Mouse (Mus musculus): Measurements from ENCODE around the gene Larp1. TPM values are rescaled to one million over a fixed set of nuclear protein-coding genes. Genes with fewer than 3 reads are reported as not detected.

Larp1 gene
- polyA plus RNA-seq, 1 experiment from 2014 or later = 21.1 TPM

DNA sequence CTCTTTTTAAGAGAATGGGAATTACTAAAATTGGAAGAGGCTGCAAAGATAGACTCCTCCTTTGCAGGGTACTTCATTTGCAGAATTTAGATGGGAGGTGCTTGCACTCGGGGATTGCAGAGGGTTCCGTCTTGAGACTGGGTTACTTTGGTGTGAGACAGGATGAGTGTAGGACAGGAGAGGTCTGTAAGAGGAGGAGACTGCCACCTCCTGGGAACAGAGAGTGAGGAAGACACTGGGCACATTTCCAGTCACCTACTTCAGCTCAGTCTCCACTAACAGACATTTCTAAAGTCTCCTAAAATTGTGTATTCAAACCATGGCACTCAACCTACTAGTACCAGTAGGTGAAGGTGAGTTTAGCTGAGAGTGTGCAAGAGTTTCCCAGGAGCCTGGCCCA lies 9.4 kb downstream of the Larp1 start:
- ATAC-seq = no peak
- Histone ChIP-seq H3K36me3 (no peaks in the 10 kb centered on the region), H3K4me2 (replicated peaks) (no peak overlapping the region), H3K27me3 (replicated peaks) (no peaks in the 10 kb centered on the region), H3K9me3 (no peaks in the 10 kb centered on the region), H3K4me1 (replicated peaks) (peaks cover 51% of the 10 kb centered on the region), H3K27ac (no peak overlapping the region), H3K9ac (no peak overlapping the region), H3K4me3 (replicated peaks) (no peak overlapping the region)
- WGBS = 48% methylated on average over 2 of the region's 2 CpGs

DNA sequence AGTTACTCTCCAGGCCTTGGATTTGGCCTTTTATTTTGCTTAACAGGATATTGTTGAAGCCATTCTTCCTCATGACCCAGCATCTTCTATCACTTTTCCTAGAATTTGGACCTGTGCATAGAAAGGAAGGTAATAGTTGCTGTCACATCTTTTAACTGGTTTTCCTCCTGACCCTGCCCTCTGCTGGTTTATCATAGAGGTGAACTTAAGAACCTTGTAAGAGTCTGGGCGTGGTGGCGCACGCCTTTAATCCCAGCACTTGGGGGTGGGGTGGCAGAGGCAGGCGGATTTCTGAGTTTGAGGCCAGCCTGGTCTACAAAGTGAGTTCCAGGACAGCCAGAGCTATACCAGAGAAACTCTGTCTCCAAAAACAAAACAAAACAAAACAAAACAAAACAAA lies 9.8 kb downstream of the Larp1 start:
- ATAC-seq = no peak
- no peak overlapping the region for H3K9ac ChIP-seq
- no peaks in the 10 kb centered on the region for H3K27me3 ChIP-seq (replicated peaks)
- H3K27ac ChIP-seq = no peak overlapping the region
- WGBS = 80% methylated on average over 4 of the region's 4 CpGs
- no peaks in the 10 kb centered on the region for H3K36me3 ChIP-seq
- H3K4me1 ChIP-seq (replicated peaks) = peaks cover 51% of the 10 kb centered on the region
- no peak overlapping the region for H3K4me2 ChIP-seq (replicated peaks)
- no peaks in the 10 kb centered on the region for H3K9me3 ChIP-seq
- no peak overlapping the region for H3K4me3 ChIP-seq (replicated peaks)

DNA sequence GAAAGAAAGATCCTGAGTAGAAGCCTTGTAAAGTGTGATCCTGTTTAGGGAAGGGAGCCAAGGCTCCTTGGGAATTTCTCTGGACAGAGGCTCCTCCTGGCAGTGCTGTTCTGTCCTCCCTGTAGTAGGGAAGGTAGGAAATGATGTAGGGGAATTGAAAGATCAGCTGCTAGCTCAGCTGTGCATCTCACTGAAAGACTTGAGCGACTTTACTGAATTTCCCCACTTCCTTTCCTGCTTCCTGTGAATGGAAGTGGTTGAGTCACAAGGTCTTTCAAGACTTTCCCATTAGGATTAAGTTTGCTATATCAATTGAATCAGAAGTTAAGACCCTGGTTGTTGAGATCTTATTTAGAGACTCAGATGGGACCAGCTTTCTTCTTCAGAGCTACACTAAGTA lies 12.2 kb downstream of the Larp1 start:
- H3K27me3 ChIP-seq (replicated peaks) = no peaks in the 10 kb centered on the region
- peak overlapping the region; percentile 57; the same call in 1 of the 2 replicates for H3K27ac ChIP-seq
- H3K4me3 ChIP-seq (replicated peaks) = no peak overlapping the region
- H3K9me3 ChIP-seq = no peaks in the 10 kb centered on the region
- WGBS = 41% methylated on average over 1 of the region's 1 CpGs
- ATAC-seq = no peak
- H3K4me2 ChIP-seq (replicated peaks) = peak overlapping the region; percentile 28; the same call in 1 of the 2 replicates
- H3K36me3 ChIP-seq = no peaks in the 10 kb centered on the region
- peaks cover 48% of the 10 kb centered on the region for H3K4me1 ChIP-seq (replicated peaks)
- no peak overlapping the region for H3K9ac ChIP-seq

DNA sequence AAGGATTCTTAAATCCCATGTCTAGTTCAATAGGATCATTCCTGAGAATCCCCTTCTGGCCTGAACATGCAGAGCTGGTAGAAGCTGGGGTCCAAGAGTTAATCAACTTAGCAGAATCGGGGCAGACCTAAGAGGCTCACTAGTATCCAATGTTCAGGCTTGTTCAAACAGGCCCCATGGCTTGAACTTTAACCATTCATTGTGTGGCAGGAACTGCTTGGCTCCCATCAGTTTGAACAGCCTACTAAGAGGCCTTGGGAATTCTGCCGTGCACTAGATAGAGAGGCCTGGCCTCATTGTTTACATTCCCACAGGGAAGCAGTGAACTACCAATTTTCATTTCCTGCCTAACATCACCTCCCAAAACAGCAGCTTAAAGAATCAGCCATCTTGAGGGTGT lies 12.8 kb downstream of the Larp1 start:
- Histone ChIP-seq H3K4me3 (replicated peaks) (no peak overlapping the region), H3K4me2 (replicated peaks) (peak overlapping the region; percentile 28; the same call in 1 of the 2 replicates), H3K27me3 (replicated peaks) (no peaks in the 10 kb centered on the region), H3K9me3 (no peaks in the 10 kb centered on the region), H3K27ac (peak overlapping the region; percentile 57), H3K4me1 (replicated peaks) (peaks cover 46% of the 10 kb centered on the region), H3K36me3 (no peaks in the 10 kb centered on the region), H3K9ac (no peak overlapping the region)
- WGBS = 5% methylated on average over 2 of the region's 2 CpGs
- peak; percentile 83 for ATAC-seq

DNA sequence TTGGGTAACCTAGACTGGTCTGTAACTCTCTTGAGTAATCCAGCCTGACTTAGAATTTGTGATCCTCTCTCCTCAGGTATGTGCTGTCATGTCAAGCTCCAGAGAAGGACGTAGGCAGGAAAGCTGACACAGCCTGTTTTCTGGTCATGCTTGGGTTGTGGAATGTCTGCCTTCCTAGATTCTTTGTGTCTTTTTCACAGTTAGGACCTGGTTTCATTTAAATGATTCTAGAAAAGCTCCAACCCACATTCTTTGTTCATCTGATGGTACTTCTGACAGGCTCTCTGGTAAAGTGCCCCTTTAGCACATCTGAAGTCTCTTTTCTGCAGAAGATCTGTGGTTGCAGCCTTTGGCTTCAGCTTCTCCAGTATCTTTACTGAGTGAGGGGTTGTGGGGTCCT lies 15.4 kb downstream of the Larp1 start:
- H3K27ac ChIP-seq = no peak overlapping the region
- peaks cover 32% of the 10 kb centered on the region for H3K4me1 ChIP-seq (replicated peaks)

DNA sequence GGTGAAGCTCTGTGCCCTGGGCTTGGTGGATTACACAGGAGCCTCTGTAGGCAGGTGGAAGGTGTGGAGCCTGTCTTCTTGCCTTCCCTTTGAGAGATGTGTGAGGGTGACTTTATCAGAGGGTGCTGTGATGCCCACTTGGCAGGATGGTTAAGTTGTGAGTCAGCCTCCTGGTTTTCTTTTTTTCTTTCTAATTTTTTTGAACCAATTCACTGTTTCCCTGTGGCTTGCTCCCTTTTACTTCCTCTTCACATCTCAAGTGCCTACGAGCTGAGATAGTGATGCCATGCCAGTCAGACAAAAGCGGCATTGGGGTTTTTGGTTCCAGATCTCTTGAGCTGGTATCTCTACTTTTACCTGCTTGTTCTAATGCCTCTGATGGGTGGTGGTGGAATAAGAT lies 15.8 kb downstream of the Larp1 start:
- Histone ChIP-seq H3K27me3 (replicated peaks) (no peaks in the 10 kb centered on the region), H3K4me3 (replicated peaks) (no peak overlapping the region), H3K9me3 (no peaks in the 10 kb centered on the region), H3K4me1 (replicated peaks) (peaks cover 32% of the 10 kb centered on the region), H3K4me2 (replicated peaks) (no peak overlapping the region), H3K36me3 (peaks cover 2% of the 10 kb centered on the region; the same call in 1 of the 2 replicates), H3K27ac (no peak overlapping the region), H3K9ac (no peak overlapping the region)
- no peak for ATAC-seq
- 84% methylated on average over 2 of the region's 2 CpGs for WGBS

More for the DNA sequence above, 15.4 kb downstream of the Larp1 start:
- H3K4me2 ChIP-seq (replicated peaks) = no peak overlapping the region
- no peaks in the 10 kb centered on the region for H3K9me3 ChIP-seq
- no peak overlapping the region for H3K4me3 ChIP-seq (replicated peaks)
- no peaks in the 10 kb centered on the region for H3K27me3 ChIP-seq (replicated peaks)
- 72% methylated on average over 1 of the region's 1 CpGs for WGBS
- no peak overlapping the region for H3K9ac ChIP-seq
- ATAC-seq = no peak
- peaks cover 2% of the 10 kb centered on the region; the same call in 1 of the 2 replicates for H3K36me3 ChIP-seq

DNA sequence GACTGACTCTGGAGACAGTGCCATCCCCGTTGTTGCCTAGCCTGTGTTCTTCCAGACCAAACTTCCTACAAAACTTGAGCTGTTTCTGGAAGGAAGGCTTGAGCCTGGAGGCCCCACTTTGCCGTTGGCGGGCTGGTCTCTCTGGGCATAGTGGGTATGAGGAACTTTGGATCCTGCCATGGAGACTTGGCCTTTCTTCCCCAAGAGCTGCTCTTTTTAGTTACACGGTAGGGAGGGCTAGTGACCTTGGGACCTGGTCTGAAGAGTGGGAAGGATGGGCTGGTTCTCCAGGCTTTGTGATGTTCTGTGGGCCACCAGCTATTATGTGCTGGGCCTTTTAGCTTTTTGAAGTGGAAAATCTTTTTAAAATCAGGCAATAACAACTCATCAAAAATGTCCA lies 17.0 kb downstream of the Larp1 start:
- Histone ChIP-seq H3K27me3 (replicated peaks) (no peaks in the 10 kb centered on the region), H3K9ac (no peak overlapping the region), H3K9me3 (no peaks in the 10 kb centered on the region), H3K4me1 (replicated peaks) (peaks cover 29% of the 10 kb centered on the region), H3K4me3 (replicated peaks) (no peak overlapping the region), H3K36me3 (peaks cover 2% of the 10 kb centered on the region; the same call in 1 of the 2 replicates), H3K27ac (no peak overlapping the region), H3K4me2 (replicated peaks) (no peak overlapping the region)
- WGBS = 71% methylated on average over 4 of the region's 4 CpGs
- no peak for ATAC-seq

DNA sequence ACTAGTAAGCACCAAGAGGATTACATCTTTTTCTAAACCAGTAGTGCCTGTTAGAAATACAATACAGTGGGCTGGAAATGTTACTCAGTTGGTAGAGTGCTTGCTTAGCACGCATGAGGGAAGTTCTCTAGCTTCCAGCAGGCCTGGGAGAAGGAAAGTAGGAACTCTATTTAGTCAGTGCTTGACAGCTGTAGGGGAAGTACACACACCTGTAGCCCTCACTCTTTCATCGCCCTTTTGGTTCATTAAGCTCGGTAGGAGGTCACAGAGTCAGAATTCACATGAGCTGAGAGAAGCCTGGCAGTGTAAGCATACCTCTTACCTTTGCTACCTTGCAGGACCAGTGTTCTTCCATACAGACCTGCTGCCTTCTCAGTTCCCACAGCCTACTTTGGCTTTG lies 17.5 kb downstream of the Larp1 start:
- Histone ChIP-seq H3K9ac (no peak overlapping the region), H3K27me3 (replicated peaks) (no peaks in the 10 kb centered on the region), H3K4me2 (replicated peaks) (no peak overlapping the region), H3K4me3 (replicated peaks) (no peak overlapping the region), H3K4me1 (replicated peaks) (peaks cover 29% of the 10 kb centered on the region), H3K27ac (no peak overlapping the region), H3K36me3 (peaks cover 2% of the 10 kb centered on the region; the same call in 1 of the 2 replicates), H3K9me3 (no peaks in the 10 kb centered on the region)
- no peak for ATAC-seq
- 43% methylated on average over 3 of the region's 3 CpGs for WGBS

DNA sequence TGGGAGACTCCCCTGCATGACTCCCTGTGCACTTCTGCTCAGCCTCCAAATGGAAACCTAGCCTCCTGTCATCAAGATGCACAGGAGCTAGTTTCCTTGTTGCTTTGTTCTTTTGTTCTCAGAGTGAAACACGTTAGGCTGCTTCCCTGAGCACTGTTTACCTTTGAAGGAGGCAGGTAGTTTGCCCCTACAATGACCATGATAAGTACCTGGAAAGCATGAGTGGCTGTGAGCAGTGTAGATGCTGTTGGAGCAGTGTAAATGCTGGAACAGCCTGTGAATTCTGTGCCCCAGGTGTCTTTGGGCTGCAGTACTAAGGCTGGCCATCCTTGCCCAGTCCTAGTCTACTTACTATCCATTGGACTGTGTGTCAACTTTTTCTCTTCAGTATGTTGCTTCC lies 18.0 kb downstream of the Larp1 start:
- no peak overlapping the region for H3K4me3 ChIP-seq (replicated peaks)
- whole genome bisulfite sequencing = 56% methylated on average over 1 of the region's 1 CpGs
- peak; percentile 60 for ATAC-seq
- H3K27me3 ChIP-seq (replicated peaks) = no peaks in the 10 kb centered on the region
- H3K36me3 ChIP-seq = peaks cover 2% of the 10 kb centered on the region; the same call in 1 of the 2 replicates
- no peak overlapping the region for H3K27ac ChIP-seq
- peaks cover 28% of the 10 kb centered on the region for H3K4me1 ChIP-seq (replicated peaks)
- H3K9me3 ChIP-seq = no peaks in the 10 kb centered on the region
- H3K4me2 ChIP-seq (replicated peaks) = no peak overlapping the region
- no peak overlapping the region for H3K9ac ChIP-seq

DNA sequence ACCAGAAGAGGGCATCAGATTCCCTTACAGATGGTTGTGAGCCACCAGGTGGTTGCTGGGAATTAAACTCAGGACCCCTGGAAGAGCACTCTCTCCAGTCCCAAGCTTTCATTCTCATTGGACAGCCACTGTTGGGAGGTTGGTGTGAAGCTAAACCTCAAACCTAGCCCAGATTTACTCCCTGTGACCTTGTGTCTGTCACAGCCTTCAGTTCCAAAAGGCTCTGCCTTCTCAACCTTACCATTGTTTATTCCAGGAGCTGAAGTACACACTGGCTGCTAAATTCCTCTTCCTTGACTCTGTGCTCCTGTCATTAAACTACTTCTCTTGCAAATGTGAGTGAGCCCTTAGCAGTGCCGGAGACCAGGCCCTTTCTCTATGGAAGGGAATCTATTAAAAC lies 20.1 kb downstream of the Larp1 start:
- Histone ChIP-seq H3K4me2 (replicated peaks) (no peak overlapping the region), H3K27me3 (replicated peaks) (no peaks in the 10 kb centered on the region), H3K4me1 (replicated peaks) (peaks cover 39% of the 10 kb centered on the region), H3K36me3 (peaks cover 2% of the 10 kb centered on the region; the same call in 1 of the 2 replicates), H3K9me3 (no peaks in the 10 kb centered on the region), H3K4me3 (replicated peaks) (no peak overlapping the region), H3K9ac (no peak overlapping the region), H3K27ac (no peak overlapping the region)
- 86% methylated on average over 1 of the region's 1 CpGs for WGBS
- no peak for ATAC-seq

DNA sequence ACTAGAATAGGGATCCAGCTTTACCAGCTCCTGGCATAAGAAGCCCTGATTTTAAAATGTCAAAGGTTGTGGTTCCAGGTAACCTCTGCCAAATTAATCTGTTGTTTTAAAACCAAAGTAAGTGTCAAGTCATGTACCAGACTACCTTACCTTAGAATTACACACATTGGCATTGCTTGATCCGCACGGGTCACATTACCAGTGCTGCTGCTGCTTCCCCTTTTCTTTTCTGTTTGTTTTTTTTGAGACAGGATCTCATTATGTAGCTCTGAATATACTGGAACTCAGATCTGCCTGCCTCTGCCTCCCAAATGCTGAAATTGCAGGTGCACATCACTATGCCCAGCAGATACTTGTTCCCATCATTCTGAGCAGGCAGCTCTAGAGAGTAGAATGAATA lies 21.0 kb downstream of the Larp1 start:
- Histone ChIP-seq H3K9me3 (no peaks in the 10 kb centered on the region), H3K4me2 (replicated peaks) (no peak overlapping the region), H3K9ac (no peak overlapping the region), H3K36me3 (peaks cover 2% of the 10 kb centered on the region; the same call in 1 of the 2 replicates), H3K27ac (no peak overlapping the region), H3K27me3 (replicated peaks) (no peaks in the 10 kb centered on the region), H3K4me3 (replicated peaks) (no peak overlapping the region), H3K4me1 (replicated peaks) (peaks cover 38% of the 10 kb centered on the region)
- ATAC-seq = no peak
- 71% methylated on average over 2 of the region's 2 CpGs for WGBS

DNA sequence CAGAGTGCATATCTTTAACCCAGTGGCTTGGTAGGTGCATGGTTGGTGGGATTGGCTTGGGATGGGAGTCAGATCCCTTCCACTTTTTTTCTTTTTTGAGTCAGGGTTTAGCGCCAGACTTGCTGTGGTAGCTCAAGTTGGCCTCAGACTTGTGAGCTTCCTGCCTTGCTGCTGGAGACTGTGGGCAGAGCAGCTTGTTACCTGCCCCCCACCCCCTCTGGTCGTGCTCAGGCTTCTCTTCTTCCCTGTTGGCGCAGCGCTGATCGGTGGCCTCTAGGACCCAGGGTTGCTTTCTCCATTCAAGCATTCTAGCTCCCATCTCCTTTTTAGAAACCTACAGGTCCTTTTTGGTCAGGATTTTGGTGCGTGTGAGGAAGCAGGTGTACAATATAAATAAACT lies 22.3 kb downstream of the Larp1 start:
- peaks cover 2% of the 10 kb centered on the region; the same call in 1 of the 2 replicates for H3K36me3 ChIP-seq
- no peak overlapping the region for H3K9ac ChIP-seq
- no peaks in the 10 kb centered on the region for H3K9me3 ChIP-seq
- no peak overlapping the region for H3K4me3 ChIP-seq (replicated peaks)
- H3K27ac ChIP-seq = no peak overlapping the region
- WGBS = 77% methylated on average over 6 of the region's 6 CpGs
- H3K4me2 ChIP-seq (replicated peaks) = no peak overlapping the region
- no peak for ATAC-seq
- H3K27me3 ChIP-seq (replicated peaks) = no peaks in the 10 kb centered on the region
- H3K4me1 ChIP-seq (replicated peaks) = peaks cover 38% of the 10 kb centered on the region

DNA sequence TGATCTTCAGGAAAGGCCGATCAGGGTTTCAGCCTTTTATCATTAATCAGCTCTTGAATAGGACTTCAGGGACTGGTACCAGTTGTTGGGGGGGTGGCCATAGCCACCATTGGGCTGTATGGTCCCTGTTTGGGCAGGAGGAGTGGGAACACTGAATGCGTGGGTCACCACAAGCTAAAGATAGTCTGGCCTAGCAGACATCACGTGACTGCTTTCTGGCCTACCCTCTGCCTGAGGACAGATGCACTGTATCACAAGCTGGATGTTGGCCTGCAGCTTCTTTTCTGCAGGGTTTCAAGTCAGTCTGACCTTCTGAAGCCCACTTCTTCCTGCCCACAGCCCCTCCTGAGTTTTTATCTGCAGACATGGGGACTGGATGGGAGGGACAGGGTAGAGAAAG lies 24.8 kb downstream of the Larp1 start:
- Histone ChIP-seq H3K4me1 (replicated peaks) (peaks cover 30% of the 10 kb centered on the region), H3K4me3 (replicated peaks) (no peak overlapping the region), H3K9ac (no peak overlapping the region), H3K9me3 (no peaks in the 10 kb centered on the region), H3K4me2 (replicated peaks) (no peak overlapping the region), H3K36me3 (no peaks in the 10 kb centered on the region), H3K27ac (no peak overlapping the region), H3K27me3 (replicated peaks) (no peaks in the 10 kb centered on the region)
- no peak for ATAC-seq
- WGBS = 73% methylated on average over 3 of the region's 3 CpGs

All from intestine, embryonic 15.5 days (tissue).